Mouse (Mus musculus) midbrain, postnatal 0 days (tissue): ENCODE data around the gene Polr3f. TPM values are rescaled to one million over a fixed set of nuclear protein-coding genes. Genes with fewer than 3 reads are reported as not detected.

Experiments used
- ATAC-seq: fragments of 200-750 bp; cut with Nextera tagmentation; 2 replicates; pipeline ENCODE4 v1.8.0; 2017; ENCODE audit warnings: moderate number of reproducible peaks, mild to moderate bottlenecking, moderate TSS enrichment, moderate library complexity; ENCODE audit not compliant: low FRiP score
- DNase-seq: peaks from one replicate; pipeline ENCODE4 v3.0.0-alpha.2; 2015; ENCODE audit warnings: low spot score
- H3K27ac ChIP-seq: fragments of 300-500 bp; sonication (generic); 2 replicates; pipeline ENCODE4 v1.5.1; 2014; ENCODE audit warnings: low read depth, mild to moderate bottlenecking, low read length, mixed read lengths
- H3K27me3 ChIP-seq: fragments of 300-500 bp; sonication (generic); 2 replicates; pipeline ENCODE4 v1.6.1; 2014; ENCODE audit warnings: low read length, control low read depth, mixed read lengths; ENCODE audit not compliant: insufficient read depth
- H3K36me3 ChIP-seq: fragments of 300-500 bp; sonication (generic); 2 replicates; pipeline ENCODE4 v1.6.1; 2014; ENCODE audit warnings: low read length, control low read depth, mixed read lengths; ENCODE audit not compliant: insufficient read depth
- H3K4me1 ChIP-seq: fragments of 300-500 bp; sonication (generic); 2 replicates; pipeline ENCODE4 v1.6.1; 2014; ENCODE audit warnings: mild to moderate bottlenecking, control low read depth, antibody characterized with exemption, low read length, mixed read lengths; ENCODE audit not compliant: insufficient read depth
- H3K4me2 ChIP-seq: fragments of 300-500 bp; sonication (generic); 2 replicates; pipeline ENCODE4 v1.6.1; 2014; ENCODE audit warnings: low read depth, mild to moderate bottlenecking, low read length, mixed read lengths; ENCODE audit not compliant: poor library complexity, severe bottlenecking
- H3K4me3 ChIP-seq: fragments of 300-500 bp; sonication (generic); 2 replicates; pipeline ENCODE4 v1.5.1; 2014; ENCODE audit warnings: low read depth, mild to moderate bottlenecking, low read length, moderate library complexity
- H3K9ac ChIP-seq: fragments of 300-500 bp; sonication (generic); replicated peaks from 2 replicates; pipeline ENCODE4 v1.6.1; 2014; ENCODE audit warnings: mild to moderate bottlenecking, low read length, moderate library complexity, mixed read lengths; ENCODE audit not compliant: poor library complexity, severe bottlenecking
- H3K9me3 ChIP-seq: fragments of 300-500 bp; sonication (generic); 2 replicates; pipeline ENCODE4 v1.6.1; 2016; ENCODE audit warnings: low read length, control low read depth
- CTCF ChIP-seq: IDR thresholded peaks from 2 replicates; pipeline ENCODE4 v1.5.1; 2016; ENCODE audit warnings: antibody characterized with exemption, mild to moderate bottlenecking
- WGBS: fragments of 180-500 bp; shearing (Covaris S2); extraction: QIAGEN DNeasy Blood & Tissue Kit; methylation state at CpG from one replicate; pipeline ENCODE4 v1.1.7; 2014; 5-methylcytosine and 5-hydroxymethylcytosine counted together
- polyA plus RNA-seq: library from polyadenylated mRNA; unstranded; fragments of >200 nt; fragmentation: Nextera tagmentation; extraction: Ambion mirVana; gene quantifications from 2 replicates; pipeline ENCODE4 v1.2.1, GENCODE M21; 2015
- total RNA-seq: library from RNA; depleted of rRNA; stranded (reverse); fragments of >200 nt; gene quantifications from 2 replicates; pipeline ENCODE4 v1.2.3, GENCODE M21; 2014

Polr3f gene
- total and polyA plus RNA-seq, 2 experiments from 2014 or later, result 24.3 to 28.1 TPM

- peak; percentile 39 for TF ChIP-seq CTCF
- H3K4me2 ChIP-seq, result no peak overlapping the region
- no peak overlapping the region for H3K9ac ChIP-seq
- 88% methylated on average over 4 of the region's 4 CpGs for WGBS
- ATAC-seq (no peak), DNase-seq (peak; percentile 9)
- H3K27me3 ChIP-seq, result no peaks in the 10 kb centered on the region
- no peaks in the 10 kb centered on the region for H3K4me1 ChIP-seq
- peaks cover 55% of the 10 kb centered on the region for H3K36me3 ChIP-seq
- H3K4me3 ChIP-seq, result no peak overlapping the region
- H3K27ac ChIP-seq, result no peak overlapping the region
- no peaks in the 10 kb centered on the region for H3K9me3 ChIP-seq
These were observed 13.7 kb downstream of the Polr3f start for GRCm38 (mm10) chr2:144541246-144541645.

DNA sequence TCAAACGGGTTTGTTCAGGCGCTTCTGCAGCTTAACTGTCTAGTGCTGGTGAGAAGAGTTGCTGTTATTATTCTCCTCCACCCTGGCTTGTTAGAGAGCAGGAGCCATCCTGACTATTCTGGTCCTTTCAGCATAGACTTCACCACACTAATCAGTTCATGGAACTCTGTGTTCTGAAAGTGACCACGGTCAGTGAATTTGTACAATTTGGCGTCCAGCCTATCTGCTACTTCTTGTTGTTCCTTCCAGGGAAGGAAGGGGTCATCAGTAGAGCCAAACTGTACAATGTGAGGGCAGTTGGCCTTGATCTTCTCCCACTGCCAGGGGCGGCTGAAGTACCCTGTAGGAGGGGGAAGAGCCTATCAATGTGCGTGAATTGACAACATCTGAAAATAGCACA, 16.2 kb downstream of the Polr3f start:
- Histone ChIP-seq H3K9ac (no peak overlapping the region), H3K4me2 (no peak overlapping the region), H3K9me3 (no peaks in the 10 kb centered on the region), H3K4me1 (no peaks in the 10 kb centered on the region), H3K27ac (no peak overlapping the region), H3K4me3 (no peak overlapping the region), H3K27me3 (no peaks in the 10 kb centered on the region), H3K36me3 (peaks cover 49% of the 10 kb centered on the region)
- ATAC-seq, result no peak
- TF ChIP-seq CTCF, result no peak
- no peak for DNase-seq
- 93% methylated on average over 6 of the region's 6 CpGs for WGBS

- no peak for DNase-seq
- H3K36me3 ChIP-seq, result peaks cover 40% of the 10 kb centered on the region
- H3K4me3 ChIP-seq, result no peak overlapping the region
- no peaks in the 10 kb centered on the region for H3K27me3 ChIP-seq
- no peak for ATAC-seq
- 82% methylated on average over 6 of the region's 6 CpGs for WGBS
- H3K4me1 ChIP-seq, result no peaks in the 10 kb centered on the region
- no peak overlapping the region for H3K4me2 ChIP-seq
- H3K27ac ChIP-seq, result no peak overlapping the region
- no peak for TF ChIP-seq CTCF
- no peaks in the 10 kb centered on the region for H3K9me3 ChIP-seq
- H3K9ac ChIP-seq, result no peak overlapping the region
These were observed 17.1 kb downstream of the Polr3f start for GRCm38 (mm10) chr2:144544630-144545029.

DNA sequence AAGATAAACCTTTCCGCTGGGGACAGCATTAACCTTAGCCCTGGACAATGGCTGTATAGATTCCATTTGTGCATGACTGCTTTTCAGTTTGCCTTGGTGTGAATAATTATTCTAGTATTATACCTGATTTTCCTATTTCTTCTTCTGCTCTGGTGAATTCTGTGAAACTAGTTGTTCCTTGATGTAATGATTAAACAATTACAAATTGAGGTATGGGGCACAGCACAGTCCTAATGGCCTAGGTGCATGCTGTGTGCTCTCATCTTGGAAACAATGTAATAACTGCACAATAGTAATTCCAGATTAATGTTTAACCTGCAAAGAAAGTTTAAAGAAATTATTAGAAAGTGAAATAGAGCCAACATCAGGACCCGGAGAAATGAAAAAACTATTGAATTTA, 17.5 kb downstream of the Polr3f start:
- DNase-seq (no peak), ATAC-seq (no peak)
- Histone ChIP-seq H3K4me3 (no peak overlapping the region), H3K4me2 (no peak overlapping the region), H3K27ac (no peak overlapping the region), H3K27me3 (no peaks in the 10 kb centered on the region), H3K9ac (no peak overlapping the region), H3K4me1 (no peaks in the 10 kb centered on the region), H3K9me3 (no peaks in the 10 kb centered on the region), H3K36me3 (peaks cover 37% of the 10 kb centered on the region)
- WGBS, result 94% methylated on average over 2 of the region's 2 CpGs
- TF ChIP-seq CTCF, result no peak

GRCm38 (mm10) chr2:144545481-144545880, 18.0 kb downstream of the Polr3f start:
- ATAC-seq, result no peak
- Histone ChIP-seq H3K9ac (no peak overlapping the region), H3K27me3 (no peaks in the 10 kb centered on the region), H3K4me1 (no peaks in the 10 kb centered on the region), H3K9me3 (no peaks in the 10 kb centered on the region), H3K4me2 (no peak overlapping the region), H3K4me3 (no peak overlapping the region), H3K36me3 (peaks cover 37% of the 10 kb centered on the region), H3K27ac (no peak overlapping the region)
- no peak for DNase-seq
- 77% methylated on average over 1 of the region's 1 CpGs for WGBS
- no peak for TF ChIP-seq CTCF

DNA sequence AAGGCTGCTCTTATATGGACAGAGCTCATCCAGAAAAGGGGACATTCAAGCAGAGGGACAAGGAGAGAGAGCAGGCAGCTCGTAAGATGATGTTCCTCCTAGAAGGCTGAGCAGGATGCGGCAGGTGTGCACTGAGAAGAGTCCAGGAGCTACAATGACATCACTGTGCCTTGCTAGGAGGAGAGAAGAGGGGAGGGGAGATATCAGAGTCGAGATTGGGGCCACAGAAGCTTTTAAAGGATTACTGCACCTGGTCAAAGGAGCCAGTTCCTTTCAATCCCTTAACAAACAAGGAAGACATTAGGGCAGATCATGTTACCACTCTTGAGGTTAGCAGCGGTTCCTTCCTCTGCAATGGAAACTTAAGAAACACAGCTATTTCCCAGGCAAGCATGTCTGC, 20.0 kb downstream of the Polr3f start:
- 87% methylated on average over 4 of the region's 4 CpGs for WGBS

More for the DNA sequence above, 20.0 kb downstream of the Polr3f start:
- DNase-seq (no peak), ATAC-seq (no peak)
- no peak overlapping the region for H3K9ac ChIP-seq
- H3K9me3 ChIP-seq, result no peaks in the 10 kb centered on the region
- TF ChIP-seq CTCF, result no peak
- peaks cover 33% of the 10 kb centered on the region for H3K36me3 ChIP-seq
- H3K4me3 ChIP-seq, result no peak overlapping the region
- H3K27ac ChIP-seq, result no peak overlapping the region
- no peaks in the 10 kb centered on the region for H3K4me1 ChIP-seq
- no peaks in the 10 kb centered on the region for H3K27me3 ChIP-seq
- H3K4me2 ChIP-seq, result no peak overlapping the region
